Mouse (Mus musculus) monocyte, adult 2 months (primary cell): ENCODE data around the gene Nrxn3.

ENCODE experiments used
- DNase-seq, 2 experiments: peaks; one replicate each; pipeline ENCODE4 v3.0.0; 2022; ENCODE audit warnings: low spot score in 2 of 2, low read depth in 1 of 2

Gene Nrxn3

DNA sequence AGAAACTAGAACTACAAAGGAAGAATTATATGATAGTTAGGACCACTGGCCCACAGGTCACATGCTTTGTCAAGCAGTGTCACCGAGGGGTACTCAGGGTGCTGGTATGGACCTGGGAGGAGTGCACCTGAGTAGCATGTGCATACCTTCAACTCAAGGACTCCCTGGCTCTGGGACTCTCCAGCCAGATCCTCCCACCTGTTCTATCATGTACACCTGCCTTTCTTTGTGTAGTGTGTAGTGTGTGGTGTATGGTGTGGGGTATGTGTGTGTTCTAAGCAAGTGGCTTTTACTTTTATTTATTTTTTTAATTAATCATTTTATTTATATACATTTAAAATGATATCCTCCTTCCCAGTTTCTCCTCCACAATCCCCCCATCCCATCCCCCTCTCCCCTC is 86.3 kb downstream of the Nrxn3 start:
- DNase-seq = no peak

GRCm38 (mm10) chr12:88812173-88812572 is 89.5 kb downstream of the Nrxn3 start:
- no peak for DNase-seq

- no peak for DNase-seq
These were observed 94.2 kb downstream of the Nrxn3 start for GRCm38 (mm10) chr12:88816865-88817264.

- DNase-seq = no peak
These were observed 96.1 kb downstream of the Nrxn3 start for GRCm38 (mm10) chr12:88818622-88819334.

DNA sequence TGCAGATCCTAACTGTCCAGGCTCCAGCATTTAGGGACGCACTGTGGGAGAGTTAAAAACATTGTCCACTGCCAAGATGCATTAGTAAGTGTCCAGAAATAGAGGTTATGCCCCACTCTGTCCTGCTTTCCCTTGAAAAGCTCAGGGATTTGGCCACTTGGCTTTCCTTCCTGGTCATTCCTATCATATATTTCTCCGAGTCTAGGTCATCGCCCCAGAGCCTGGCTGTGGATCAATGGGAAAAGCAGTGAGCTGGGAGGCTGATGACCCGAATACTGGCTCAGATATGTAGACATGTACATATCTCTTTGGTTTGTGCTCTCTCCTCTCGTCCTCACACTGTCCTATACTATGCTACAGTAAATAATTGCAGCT is 96.6 kb downstream of the Nrxn3 start:
- no peak for DNase-seq

DNA sequence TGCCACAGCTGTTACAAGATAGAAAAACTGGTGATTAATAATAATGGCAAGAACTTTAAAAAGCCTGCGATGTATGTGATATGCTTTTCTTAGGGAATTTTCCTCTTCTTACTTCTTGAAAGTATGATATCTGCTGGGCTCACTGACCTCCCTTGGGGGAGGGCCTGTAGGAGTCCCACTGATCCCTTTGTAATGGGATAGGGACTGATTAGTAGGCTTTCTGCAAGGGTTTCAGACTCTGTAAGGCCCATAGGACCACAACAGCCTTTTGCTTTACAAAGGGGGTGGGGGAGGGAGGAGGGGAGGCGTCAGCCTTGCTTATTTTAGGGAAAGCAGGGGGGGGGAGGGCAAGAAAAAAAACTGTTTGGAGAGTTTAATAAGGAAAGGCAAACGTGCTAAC is 97.5 kb downstream of the Nrxn3 start:
- no peak for DNase-seq

- DNase-seq = no peak
These were observed 108.2 kb downstream of the Nrxn3 start for GRCm38 (mm10) chr12:88830851-88831250.

- DNase-seq = no peak
These were observed 113.1 kb downstream of the Nrxn3 start for GRCm38 (mm10) chr12:88835821-88836220.

GRCm38 (mm10) chr12:88839724-88840123 is 117.0 kb downstream of the Nrxn3 start:
- no peak for DNase-seq

DNA sequence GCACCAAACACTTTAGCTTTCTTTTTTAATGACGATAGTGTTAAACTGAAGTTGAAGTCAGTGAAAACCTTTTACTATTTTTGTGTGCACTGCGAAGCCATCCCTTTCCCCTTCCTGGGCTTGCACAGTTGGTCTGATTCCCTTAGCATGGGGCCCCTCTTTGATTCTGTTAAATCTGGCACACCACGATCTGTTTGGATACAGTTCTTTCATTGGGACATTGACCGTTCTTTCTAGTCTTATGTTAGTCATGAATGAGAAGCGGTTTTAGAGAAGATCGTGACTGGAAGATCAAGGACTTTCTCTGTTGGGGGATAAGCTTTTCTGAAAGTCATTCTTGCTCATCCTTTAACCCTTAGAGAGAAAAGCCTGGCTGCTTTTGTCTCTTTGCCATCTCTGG is 118.7 kb downstream of the Nrxn3 start:
- no peak for DNase-seq

- no peak for DNase-seq
These were observed 127.9 kb downstream of the Nrxn3 start for GRCm38 (mm10) chr12:88850400-88851179.

- DNase-seq = no peak
These were observed 131.4 kb downstream of the Nrxn3 start for GRCm38 (mm10) chr12:88854039-88854438.

GRCm38 (mm10) chr12:88857701-88858100 is 135.0 kb downstream of the Nrxn3 start:
- no peak for DNase-seq

DNA sequence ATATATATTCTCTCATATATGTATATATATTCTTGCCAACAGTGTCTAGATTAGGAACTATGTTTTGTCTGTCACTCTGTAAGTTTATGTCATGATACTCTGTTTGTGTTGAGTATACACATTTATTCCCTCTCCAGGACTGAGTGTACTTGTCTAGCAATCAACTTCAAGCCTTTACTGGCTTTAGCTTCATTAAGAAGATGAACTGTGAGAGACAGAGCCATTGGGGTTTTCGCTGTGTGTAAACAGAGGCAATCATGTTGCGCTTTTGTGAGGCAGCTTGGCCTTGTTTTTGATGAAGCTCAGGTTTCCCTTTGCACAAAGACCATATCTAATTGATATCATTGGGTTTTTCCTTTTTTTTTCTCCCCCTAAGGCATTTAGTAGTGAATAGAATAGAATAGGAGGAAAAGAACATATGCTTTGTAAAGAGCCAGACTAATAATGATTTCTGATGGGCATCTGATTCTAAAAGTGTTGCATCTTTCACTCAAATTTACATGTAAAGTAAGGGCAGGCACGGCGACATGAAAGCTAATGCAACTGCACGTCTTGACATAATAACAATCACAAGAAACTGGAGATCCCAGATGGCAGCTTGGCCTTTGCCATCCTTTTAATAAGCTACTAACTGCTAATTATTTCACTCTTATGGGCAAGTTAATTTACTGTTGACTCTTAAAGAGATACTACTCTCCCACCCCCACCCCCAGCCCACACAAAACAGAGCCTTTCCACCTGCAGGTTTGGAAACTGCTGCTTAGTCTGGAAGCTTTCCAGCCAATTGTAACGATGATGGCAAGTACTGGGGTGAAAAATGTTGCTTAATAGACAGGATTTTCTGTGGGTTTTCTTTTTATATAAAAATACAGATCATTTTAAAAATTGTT is 137.0 kb downstream of the Nrxn3 start:
- no peak for DNase-seq

- DNase-seq = no peak
These were observed 137.7 kb downstream of the Nrxn3 start for GRCm38 (mm10) chr12:88860397-88860796.

- DNase-seq = no peak
These were observed 140.4 kb downstream of the Nrxn3 start for GRCm38 (mm10) chr12:88863069-88863468.

- no peak for DNase-seq
These were observed 145.6 kb downstream of the Nrxn3 start for GRCm38 (mm10) chr12:88868288-88868687.

DNA sequence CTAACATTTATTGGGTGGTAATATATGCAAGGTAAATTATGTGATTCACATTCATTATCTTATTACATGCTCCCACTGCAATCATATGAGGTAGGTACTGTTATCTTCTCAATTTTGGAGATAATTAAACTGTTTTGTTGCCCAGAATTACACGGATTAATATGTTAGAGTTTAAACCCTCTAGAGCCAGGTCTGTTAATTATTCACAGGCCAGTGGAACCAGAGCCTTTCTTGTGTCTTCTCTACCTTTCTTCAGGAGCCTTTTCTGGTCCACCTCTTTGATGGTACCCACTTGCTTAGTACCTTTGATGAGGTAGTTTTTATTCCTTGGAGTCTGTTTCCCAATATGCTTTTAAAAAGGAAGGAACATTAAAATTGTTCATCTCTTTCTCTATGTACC is 174.7 kb downstream of the Nrxn3 start:
- no peak for DNase-seq

- no peak for DNase-seq
These were observed 177.5 kb downstream of the Nrxn3 start for GRCm38 (mm10) chr12:88900014-88900727.

DNA sequence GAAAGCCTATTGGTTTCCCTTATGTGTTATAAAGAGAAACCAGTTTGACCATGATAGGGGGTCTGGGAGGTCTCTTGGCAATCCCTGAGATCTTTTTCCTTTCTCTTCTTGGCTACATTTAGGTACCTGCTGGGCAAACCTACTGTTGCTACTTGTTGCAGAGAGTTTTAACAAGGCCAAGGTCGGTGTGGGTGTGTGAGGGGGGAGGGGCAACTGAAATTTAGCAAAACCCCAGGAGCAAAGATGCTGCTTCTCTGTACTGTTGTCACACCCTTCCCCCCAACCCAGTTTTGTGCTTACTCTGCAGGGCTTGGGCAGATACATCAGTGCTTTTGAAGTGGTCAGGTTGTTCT is 178.0 kb downstream of the Nrxn3 start:
- no peak for DNase-seq

DNA sequence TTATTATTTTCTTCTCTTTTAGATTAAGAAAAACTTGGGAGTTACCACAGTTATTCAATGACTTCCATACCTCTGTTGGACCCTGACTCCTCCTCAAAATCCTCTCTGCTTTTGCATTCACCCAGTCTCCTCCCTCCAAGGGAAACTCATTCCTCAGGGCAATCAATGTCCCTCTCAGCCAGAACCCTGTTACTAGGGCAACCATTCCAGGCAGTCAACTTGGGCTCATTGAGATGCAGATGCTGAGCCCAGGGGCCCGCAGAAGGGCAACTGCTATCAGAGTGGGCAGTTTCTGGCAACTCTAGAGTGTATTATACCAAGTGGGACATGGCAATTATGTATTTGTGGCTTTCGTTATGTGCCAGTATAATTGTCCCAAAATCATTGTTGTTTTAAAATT is 188.1 kb downstream of the Nrxn3 start:
- no peak for DNase-seq
